Mouse (Mus musculus) heart, postnatal 4 days (tissue): ENCODE results near the gene Cdk4. TPM values are rescaled to one million over a fixed set of nuclear protein-coding genes. Genes with fewer than 3 reads are reported as not detected.

Experiments used
- DNase-seq: peaks from one replicate; pipeline ENCODE4 v3.0.0; 2021
- total RNA-seq, 2 experiments: library from RNA; stranded (reverse); gene quantifications; 2 replicates each; pipeline ENCODE4 v1.2.3; 2021

Cdk4 gene
- total RNA-seq, 2 experiments from 2014 or later: 289 to 314 TPM

DNA sequence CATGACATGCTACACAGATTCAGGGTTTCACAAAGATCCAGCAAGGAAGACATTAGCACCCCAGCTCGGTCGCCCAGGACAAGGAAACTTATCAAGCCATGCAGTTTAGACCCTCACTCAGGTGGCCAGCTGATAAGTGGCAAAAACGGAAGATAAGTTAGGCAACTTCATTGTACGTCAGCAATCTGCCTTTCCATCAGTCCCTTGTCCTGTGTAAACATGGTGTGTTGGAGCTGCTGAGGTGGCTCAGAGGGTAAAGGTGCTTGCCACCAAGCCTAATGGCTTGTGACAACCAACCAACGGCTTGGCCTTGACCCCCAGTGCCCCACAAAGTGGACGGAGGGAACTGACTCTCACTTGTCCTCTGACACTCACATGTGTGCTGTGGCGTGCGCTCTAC, 37.1 kb downstream of the Cdk4 start:
- DNase-seq: no peak

DNA sequence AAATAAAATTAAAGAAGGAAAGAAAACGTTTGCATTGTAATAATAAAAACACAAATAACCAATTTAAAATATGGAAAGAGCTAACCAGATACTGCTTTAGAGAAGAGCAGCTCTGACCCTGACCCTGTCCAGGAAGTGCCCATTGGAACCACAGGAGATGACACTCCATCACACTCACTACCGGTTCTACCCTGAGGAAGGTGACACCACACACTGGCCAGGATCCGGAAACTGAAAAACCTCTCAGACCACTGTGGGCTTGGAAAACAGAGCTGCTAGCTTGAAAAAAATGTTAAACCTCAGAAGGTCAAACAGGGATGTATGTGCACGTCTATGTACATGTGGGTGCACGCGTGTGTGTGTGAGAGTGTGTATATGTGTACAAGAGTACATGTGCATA, 37.8 kb downstream of the Cdk4 start:
- no peak for DNase-seq

DNA sequence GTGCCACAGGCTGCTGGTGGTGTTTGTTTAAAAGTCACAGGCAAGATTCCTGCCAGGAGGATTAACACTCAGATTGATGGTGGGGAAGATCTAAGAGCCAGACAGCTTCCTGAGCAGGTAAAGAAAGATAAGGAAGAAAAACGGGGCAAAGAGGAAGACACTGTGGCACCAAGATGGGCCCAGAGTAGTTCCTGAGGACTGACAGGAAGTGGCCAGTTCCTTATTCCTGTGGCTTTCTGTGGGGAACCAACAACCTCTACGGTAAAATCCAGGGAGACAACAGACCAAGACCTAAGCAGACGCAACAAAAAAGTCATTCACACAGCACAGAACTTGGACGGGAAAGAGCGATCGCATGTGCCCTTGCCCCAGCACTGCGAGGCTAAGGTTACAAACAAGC, 40.3 kb downstream of the Cdk4 start:
- no peak for DNase-seq

DNA sequence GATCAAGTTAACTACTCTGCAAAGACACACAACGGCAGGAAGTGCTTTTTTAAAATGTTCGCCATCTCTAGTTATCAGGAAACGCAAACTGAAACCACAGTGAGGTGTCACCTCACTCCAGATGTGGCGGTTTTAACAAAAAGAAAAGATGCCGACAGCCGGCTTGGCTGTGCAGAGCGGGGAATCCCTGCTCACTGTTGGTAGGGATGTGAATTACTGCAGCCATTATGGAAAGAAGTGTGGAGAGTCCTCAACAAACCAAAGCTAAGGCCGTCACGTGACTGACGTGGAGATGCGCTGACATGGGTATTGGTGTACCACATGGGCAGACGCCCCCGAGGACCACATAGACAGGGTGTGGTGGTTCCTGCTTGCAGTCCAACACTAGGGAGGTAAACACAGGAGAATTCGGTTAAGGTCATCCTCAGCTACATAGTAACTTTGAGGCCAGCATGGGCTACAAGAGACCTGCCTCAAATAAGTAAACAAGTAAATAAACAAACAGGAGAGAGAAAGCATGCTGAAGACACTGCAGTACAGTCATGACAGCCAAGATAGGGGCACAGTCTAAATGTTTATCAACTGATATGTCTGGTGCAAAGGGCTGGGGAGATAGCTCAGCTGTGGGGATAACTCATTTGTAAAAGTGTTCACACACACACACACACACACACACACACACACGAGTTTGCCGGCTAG, 44.4 kb downstream of the Cdk4 start:
- DNase-seq: no peak

DNA sequence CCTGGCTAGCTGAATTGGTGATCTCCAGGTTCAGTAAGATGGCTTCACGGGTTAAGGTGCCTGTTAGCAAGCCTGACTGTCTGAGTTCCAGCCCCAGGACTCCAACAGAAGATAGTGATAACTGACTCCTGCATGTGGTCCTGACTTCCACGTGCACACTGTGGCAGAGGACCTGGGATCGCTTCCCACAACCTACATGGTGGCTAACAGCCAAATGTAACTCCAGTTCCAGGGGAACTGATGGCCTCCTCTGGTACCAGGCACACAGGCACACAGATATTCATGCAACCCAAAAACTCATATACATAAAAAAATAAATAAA, 44.9 kb downstream of the Cdk4 start:
- DNase-seq: no peak

DNA sequence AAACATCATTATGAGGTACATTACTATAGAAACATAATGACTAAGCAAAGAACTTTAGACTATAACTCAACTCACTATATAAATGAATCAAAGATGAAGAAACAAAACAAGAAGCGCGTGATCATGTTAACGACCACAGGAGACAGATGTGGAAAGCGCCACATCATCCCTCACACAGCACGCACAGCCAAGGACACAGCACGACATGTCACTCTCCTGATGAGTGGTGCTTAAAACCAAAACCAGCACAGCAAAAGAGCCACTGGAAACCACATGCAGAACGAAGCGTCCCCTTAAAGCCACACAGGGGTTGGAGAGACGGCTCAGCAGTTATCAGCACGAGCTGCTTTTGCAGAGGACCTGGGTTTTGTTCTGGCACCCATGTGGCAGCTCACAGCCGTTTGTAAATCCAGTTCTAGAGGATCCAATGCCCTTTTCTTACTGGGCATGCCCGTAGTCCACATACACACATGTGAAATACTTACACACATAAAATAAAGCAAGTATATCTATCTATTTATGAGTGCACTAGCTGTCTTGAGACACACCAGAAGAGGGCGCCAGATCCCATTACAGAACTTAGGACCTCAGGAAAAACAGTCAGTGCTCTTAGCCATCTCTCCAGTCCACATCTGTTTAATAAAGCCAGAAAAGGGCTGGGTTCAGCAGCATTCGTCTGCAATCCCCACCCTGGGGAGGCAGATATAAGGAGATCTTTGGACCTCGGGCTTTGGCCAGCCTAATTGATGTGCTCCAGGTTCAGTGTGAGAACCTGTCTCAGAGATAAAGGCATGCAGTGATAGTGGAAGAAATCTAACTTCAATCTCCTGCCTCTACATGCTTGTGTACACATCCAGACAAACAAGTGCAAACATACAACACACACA, 47.9 kb downstream of the Cdk4 start:
- DNase-seq: no peak

DNA sequence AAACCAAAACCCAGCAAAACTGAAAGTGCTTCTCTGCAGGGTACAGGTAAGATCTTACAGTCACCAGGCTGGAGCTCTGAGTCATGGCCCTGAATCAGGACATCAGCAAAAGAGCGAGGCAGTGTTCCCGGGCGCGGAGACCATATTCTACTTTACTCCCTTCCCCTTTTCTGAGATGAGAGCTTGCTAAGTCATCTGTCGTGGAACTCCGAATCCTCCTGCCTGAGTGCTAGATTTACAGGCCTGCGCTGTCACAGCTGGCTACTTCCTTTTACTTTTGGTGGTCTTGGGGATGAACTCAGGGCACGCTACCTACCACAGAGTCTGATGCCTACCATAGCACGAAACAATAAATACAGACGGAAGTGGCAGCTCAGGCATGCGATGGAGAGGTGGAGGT, 51.1 kb downstream of the Cdk4 start:
- no peak for DNase-seq

DNA sequence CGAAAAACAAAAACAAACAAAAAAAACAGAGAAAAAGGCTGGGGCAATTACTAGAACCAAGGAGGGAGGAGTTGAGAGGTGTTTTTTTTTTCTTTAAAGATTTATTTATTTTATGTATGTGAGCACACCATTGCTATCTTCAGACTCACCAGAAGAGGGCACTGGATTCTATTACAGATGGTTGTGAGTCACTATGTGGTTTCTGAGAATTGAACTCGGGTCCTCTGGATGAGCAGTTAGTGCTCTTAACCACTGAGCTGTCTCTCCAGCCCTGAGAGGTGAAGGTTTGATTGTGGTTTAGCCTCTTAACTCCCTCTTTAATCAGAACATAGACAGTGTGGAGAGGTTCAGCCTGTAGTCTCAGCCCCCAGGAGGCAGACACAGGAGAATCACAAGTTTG, 51.7 kb downstream of the Cdk4 start:
- DNase-seq: no peak

Other genes with a start within 250 kb of the Cdk4 start
- 1 to 10 TPM; 3.7 to 3.9 TPM for gene Atp23, start 162.2 kb upstream of the Cdk4 start, total RNA-seq
- 100 to 1,000 TPM; 132 to 136 TPM for gene Ctdsp2, start 84.8 kb upstream of the Cdk4 start, total RNA-seq
- gene Avil, start 62.8 kb upstream of the Cdk4 start, total RNA-seq: under 1 TPM; 0.10 to 0.23 TPM
- 10 to 100 TPM; 65.1 to 68.0 TPM for gene Tsfm, start 32.7 kb upstream of the Cdk4 start, total RNA-seq
- 10 to 100 TPM; 11.5 TPM for gene Mettl1, start 22.1 kb upstream of the Cdk4 start, total RNA-seq
- gene Eef1akmt3, start 22.0 kb upstream of the Cdk4 start, total RNA-seq: under 1 TPM; 0.18 to 0.29 TPM
- gene Cyp27b1, start 15.3 kb upstream of the Cdk4 start, total RNA-seq: under 1 TPM in 1 of 2 experiments, not detected in 1; 0.45 TPM
- gene March9, start 3.4 kb upstream of the Cdk4 start, total RNA-seq: 1 to 10 TPM; 1.7 to 1.8 TPM
- 10 to 100 TPM; 49.2 to 49.7 TPM for gene Tspan31, start 6.7 kb downstream of the Cdk4 start, total RNA-seq
- 1 to 10 TPM; 2.1 to 2.8 TPM for gene Agap2, start 11.8 kb downstream of the Cdk4 start, total RNA-seq
- 10 to 100 TPM; 33.0 to 35.4 TPM for gene Os9, start 57.6 kb downstream of the Cdk4 start, total RNA-seq
- 1 to 10 TPM; 2.2 to 2.7 TPM for gene B4galnt1, start 101.7 kb downstream of the Cdk4 start, total RNA-seq
- gene Slc26a10, start 117.1 kb downstream of the Cdk4 start, total RNA-seq: 10 to 100 TPM; 25.7 to 31.8 TPM
- gene Arhgef25, start 126.5 kb downstream of the Cdk4 start, total RNA-seq: 10 to 100 TPM; 19.9 to 21.0 TPM
- gene Dtx3, start 132.2 kb downstream of the Cdk4 start, total RNA-seq: 10 to 100 TPM; 50.0 to 53.8 TPM
- 10 to 100 TPM; 25.7 to 26.6 TPM for gene Pip4k2c, start 148.1 kb downstream of the Cdk4 start, total RNA-seq
- gene Kif5a, start 199.8 kb downstream of the Cdk4 start, total RNA-seq: 1 to 10 TPM in 1 of 2 experiments, under 1 TPM in 1; 0.70 to 1.2 TPM
- gene Dctn2, start 202.8 kb downstream of the Cdk4 start, total RNA-seq: 100 to 1,000 TPM; 151 to 159 TPM
- 10 to 100 TPM; 41.7 to 43.2 TPM for gene Mbd6, start 225.5 kb downstream of the Cdk4 start, total RNA-seq
- gene Mars, start 248.3 kb downstream of the Cdk4 start, total RNA-seq: 10 to 100 TPM; 49.6 to 50.1 TPM